Mouse (Mus musculus) ES-E14 (cell line): ENCODE data around the gene Slc15a1.

Experiments
- CHD2 ChIP-seq: IDR thresholded peaks from 2 replicates; pipeline ENCODE4 v1.6.1; 2014; ENCODE audit warnings: mild to moderate bottlenecking, low read depth, low read length, inconsistent platforms
- HCFC1 ChIP-seq: IDR thresholded peaks from 2 replicates; pipeline ENCODE4 v1.6.1; 2012; ENCODE audit warnings: low read length, inconsistent platforms, borderline replicate concordance; ENCODE audit not compliant: insufficient read depth
- MAFK ChIP-seq: IDR thresholded peaks from 2 replicates; pipeline ENCODE4 v1.6.1; 2014; ENCODE audit warnings: mild to moderate bottlenecking, low read depth, low read length, inconsistent platforms; ENCODE audit not compliant: insufficient read depth
- ZNF384 ChIP-seq: IDR thresholded peaks from 2 replicates; pipeline ENCODE4 v1.6.1; 2012; ENCODE audit warnings: low read depth, low read length, inconsistent platforms

DNA sequence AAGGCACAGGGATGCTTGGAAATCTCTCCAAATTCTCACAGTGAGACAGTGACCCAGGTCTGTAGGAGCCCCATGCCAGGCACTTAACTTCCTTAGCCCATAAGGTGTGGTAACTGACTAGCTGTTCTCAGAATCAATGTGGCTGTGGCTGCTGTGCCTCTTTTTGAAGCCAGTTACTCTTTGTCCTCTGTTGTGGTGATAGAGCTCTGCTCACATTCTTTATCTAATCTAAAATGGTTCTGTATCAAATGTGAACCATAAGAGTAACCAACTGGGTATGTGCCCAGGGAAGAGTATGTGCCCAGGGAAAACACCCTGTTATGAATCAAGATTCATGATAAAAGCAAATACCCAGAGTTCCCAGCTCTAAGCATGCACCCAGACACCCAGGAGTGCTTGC is 48.7 kb upstream of the Slc15a1 start:
- TF ChIP-seq CHD2 (no peak), MAFK (no peak), HCFC1 (no peak), ZNF384 (no peak)
